Mouse (Mus musculus) large intestine, adult 2 months (tissue): ENCODE data around the gene Zfhx3. TPM values are rescaled to one million over a fixed set of nuclear protein-coding genes. Genes with fewer than 3 reads are reported as not detected.

Experiments
- DNase-seq: peaks from one replicate; pipeline ENCODE4 v3.0.0-alpha.2; 2012; ENCODE audit warnings: low read depth, low spot score
- WGBS: fragments of 180-500 bp; shearing (Covaris S2); methylation state at CpG from one replicate; pipeline ENCODE4 v1.1.7; 2018; 5-methylcytosine and 5-hydroxymethylcytosine counted together
- polyA plus RNA-seq: library from polyadenylated mRNA; depleted of rRNA; stranded (reverse); fragments of >200 nt; gene quantifications from 2 replicates; pipeline ENCODE4 v1.2.3, GENCODE M21; 2012

Zfhx3 gene
- polyA plus RNA-seq, 1 experiment: 0.95 TPM

DNA sequence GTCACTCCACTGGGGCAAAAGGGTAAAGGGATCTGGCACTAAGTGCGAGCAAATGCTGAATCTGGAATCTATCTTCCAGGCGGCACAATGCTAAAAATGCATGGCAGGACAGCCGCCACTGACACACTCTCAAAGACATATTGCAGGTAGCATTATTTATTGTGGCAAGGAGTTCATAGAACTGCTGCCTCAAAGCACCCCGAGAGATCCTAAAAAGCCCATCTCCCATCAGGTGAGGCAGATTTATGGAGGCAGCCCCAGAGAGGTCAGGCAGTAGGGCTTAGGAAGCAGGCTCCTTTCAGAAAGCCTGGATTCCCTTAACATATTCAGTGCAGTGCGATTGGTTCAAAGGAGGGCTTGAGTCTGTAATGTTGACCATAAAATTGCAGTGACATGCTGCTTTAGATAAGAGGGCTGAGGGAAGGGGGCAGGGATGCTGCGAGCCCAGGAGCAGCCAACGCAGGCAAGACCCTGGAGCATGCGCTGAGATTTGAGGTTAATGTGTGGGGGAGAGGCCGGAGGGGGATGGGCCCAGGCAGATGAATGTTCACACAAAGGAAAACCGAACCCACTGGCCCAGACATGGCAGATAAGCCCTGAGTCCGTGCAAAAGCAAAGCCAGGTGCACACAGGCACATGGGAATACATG lies 538.8 kb downstream of the Zfhx3 start:
- no peak for DNase-seq
- 54% methylated on average over 11 of the region's 11 CpGs for WGBS

DNA sequence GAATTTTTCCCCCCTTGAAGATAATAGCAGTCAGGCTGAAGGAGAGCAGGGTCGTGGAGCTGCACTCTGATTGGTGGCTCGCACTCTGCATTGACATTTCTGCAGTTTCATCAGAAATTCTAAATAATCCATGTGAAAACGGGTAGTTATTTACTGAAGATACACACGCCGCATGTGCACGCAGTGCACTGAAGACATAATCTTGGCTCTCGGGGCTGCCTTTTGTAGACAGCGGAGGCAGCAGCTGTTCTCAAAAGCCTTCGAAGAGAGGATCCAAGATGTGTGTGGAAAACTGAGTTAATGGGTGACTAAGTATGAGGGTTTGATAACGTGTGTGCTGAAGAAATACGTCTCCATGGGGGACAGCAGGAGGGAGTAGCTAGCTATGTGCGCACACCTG lies 553.7 kb downstream of the Zfhx3 start:
- DNase-seq: no peak
- 64% methylated on average over 12 of the region's 12 CpGs for WGBS

- WGBS: 68% methylated on average over 3 of the region's 3 CpGs
- DNase-seq: no peak
Measured at GRCm38 (mm10) chr8:108506779-108507178, 564.3 kb downstream of the Zfhx3 start.

GRCm38 (mm10) chr8:108507769-108508168 lies 565.3 kb downstream of the Zfhx3 start:
- WGBS: 79% methylated on average over 3 of the region's 3 CpGs

GRCm38 (mm10) chr8:108510641-108511325 lies 568.3 kb downstream of the Zfhx3 start:
- 77% methylated on average over 14 of the region's 14 CpGs for WGBS
- DNase-seq: no peak

More at GRCm38 (mm10) chr8:108507769-108508168, 565.3 kb downstream of the Zfhx3 start:
- no peak for DNase-seq

- WGBS: 96% methylated on average over 7 of the region's 7 CpGs
Measured at GRCm38 (mm10) chr8:108518116-108518515, 575.7 kb downstream of the Zfhx3 start.

DNA sequence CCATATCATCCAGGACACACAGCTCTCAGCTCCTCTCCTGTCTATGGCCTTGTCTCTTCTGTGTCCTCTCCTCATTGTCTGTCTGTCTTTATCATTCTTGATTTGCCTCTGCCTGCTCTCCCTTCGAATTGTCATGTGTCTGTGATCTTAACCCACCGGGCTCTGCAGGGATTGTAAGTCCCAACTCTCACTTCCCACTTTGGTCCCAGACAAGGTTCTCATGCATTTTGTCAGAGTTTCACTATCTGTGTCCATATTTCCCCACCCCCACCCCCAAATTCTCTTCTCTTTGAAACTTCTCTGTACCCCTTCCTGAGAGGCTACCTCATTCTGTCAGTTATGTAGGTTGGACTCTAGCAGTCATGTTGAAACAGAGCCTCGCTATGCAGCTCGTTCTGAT lies 579.6 kb downstream of the Zfhx3 start:
- DNase-seq: no peak
- 78% methylated on average over 4 of the region's 4 CpGs for WGBS

More at GRCm38 (mm10) chr8:108518116-108518515, 575.7 kb downstream of the Zfhx3 start:
- DNase-seq: no peak

DNA sequence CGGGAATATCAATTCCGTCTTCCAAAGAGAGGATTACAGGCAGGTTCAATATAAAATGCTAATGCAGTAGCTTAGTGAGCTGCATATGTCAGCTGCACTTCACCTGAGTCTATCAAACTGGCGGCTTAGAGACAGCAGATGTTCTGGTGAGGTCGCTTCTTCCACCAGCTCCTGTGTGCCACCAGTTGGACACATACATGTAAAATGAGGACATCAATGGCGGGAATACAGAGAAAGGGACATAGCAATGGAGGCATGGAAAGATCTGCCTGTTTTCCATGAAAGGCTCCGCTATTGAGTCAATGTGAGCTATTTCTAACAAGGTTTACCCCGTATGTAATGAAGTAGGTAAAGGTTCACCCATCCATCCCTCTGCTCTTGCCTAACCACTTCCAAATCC lies 587.0 kb downstream of the Zfhx3 start:
- no peak for DNase-seq
- 94% methylated on average over 7 of the region's 7 CpGs for WGBS

GRCm38 (mm10) chr8:108535121-108535876 lies 592.9 kb downstream of the Zfhx3 start:
- WGBS: 85% methylated on average over 16 of the region's 16 CpGs

GRCm38 (mm10) chr8:108536186-108536585 lies 593.7 kb downstream of the Zfhx3 start:
- no peak for DNase-seq
- 88% methylated on average over 7 of the region's 7 CpGs for WGBS

More at GRCm38 (mm10) chr8:108535121-108535876, 592.9 kb downstream of the Zfhx3 start:
- DNase-seq: no peak

GRCm38 (mm10) chr8:108536911-108537351 lies 594.5 kb downstream of the Zfhx3 start:
- WGBS: 76% methylated on average over 15 of the region's 15 CpGs
- no peak for DNase-seq

GRCm38 (mm10) chr8:108537686-108538551 lies 595.5 kb downstream of the Zfhx3 start:
- WGBS: 84% methylated on average over 25 of the region's 25 CpGs
- no peak for DNase-seq

GRCm38 (mm10) chr8:108538929-108539555 lies 596.6 kb downstream of the Zfhx3 start:
- 62% methylated on average over 8 of the region's 8 CpGs for WGBS
- no peak for DNase-seq

DNA sequence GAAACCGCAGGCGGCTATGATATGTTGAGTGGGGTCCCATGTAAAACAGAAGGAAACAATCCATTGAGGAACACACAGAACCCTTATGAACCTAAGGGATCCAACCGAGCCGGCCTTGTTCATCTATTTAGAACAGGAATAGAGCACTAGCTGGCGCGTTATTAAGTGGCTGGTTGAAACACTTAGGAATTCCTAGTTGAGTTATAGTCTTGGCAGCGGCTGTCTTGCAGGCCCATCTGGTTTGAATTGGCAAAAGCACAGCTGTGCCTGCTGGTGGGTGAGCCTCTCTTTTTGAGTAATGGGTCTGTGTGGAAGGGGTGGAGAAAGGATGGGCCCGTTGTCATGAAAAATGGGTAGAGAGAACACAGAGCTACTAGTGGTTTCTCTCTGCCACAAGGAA lies 610.1 kb downstream of the Zfhx3 start:
- WGBS: 85% methylated on average over 8 of the region's 8 CpGs
- no peak for DNase-seq

DNA sequence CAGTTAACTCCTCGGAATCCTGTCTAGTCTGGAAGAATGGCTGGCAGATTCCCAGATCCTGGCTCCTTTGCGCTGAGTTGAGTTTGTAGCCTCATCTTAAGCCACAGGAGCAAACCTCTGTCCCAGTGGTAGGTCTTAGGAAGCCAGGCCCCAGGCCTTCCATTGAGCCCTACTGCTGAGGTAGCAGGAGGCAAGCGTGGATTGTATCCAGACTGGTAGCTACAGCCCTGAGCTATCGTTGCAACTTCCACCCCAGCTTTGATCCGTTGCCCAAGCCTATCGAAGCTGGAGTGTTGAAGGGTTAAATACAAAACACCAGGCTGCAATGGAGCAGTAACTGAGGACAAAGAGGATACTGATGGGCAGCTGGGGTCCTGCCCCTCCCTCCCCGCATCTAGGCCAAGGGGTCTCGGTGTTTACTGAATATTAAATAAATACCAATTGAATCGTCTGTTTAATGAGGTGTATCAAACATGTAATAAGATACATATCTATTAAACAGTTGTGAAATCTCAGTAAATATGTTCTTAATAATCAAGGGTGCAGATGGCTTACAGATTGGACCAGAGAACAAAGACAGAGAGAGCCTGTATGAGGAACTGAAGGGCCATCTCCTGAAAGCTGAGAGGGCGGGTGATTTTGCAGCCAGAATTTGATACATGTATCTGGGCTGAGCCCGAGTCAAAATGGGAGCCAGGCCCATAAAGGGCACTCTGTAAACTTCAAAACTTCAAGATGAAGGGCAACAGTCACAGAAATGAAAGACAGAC lies 611.5 kb downstream of the Zfhx3 start:
- no peak for DNase-seq
- WGBS: 88% methylated on average over 11 of the region's 11 CpGs

DNA sequence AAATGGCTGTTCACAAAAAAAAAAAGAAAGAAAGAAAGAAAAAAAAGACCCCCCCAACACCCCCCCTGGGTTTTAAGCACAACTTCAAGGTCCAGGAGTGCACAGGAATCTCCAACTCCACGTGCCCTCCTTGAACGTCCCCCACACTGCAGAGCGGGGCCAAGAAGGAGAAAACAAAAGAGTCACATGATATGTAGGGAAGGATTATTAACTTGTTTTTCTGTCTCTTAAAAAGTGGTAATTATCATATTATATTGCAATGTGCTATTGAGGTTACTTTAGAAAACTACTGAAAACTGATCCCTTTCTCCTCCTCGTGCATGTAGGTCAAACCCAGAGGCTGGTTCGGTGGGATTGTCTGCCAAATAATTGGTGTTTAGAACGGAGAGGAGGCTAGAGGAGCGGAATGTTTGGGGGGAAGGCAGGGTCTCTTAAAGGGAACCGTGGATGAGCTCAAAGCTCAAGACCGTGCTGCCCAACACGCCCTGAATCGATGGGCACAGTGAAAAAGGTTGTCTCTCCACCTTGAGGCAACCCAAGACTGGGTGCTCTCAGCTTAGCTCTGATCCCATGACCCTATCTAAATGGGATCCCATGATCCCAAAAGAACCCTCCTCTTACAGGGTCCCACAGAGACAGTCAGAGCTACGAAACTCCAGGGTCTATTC lies 612.3 kb downstream of the Zfhx3 start:
- 88% methylated on average over 12 of the region's 12 CpGs for WGBS
- DNase-seq: no peak

- DNase-seq: no peak
Measured at GRCm38 (mm10) chr8:108563420-108563819, 621.0 kb downstream of the Zfhx3 start.

More at GRCm38 (mm10) chr8:108563420-108563819, 621.0 kb downstream of the Zfhx3 start:
- WGBS: 32% methylated on average over 6 of the region's 6 CpGs
